Mouse (Mus musculus) adrenal gland, adult 10 weeks (tissue): ENCODE data around the gene Eif4h. TPM values are rescaled to one million over a fixed set of nuclear protein-coding genes. Genes with fewer than 3 reads are reported as not detected.

ENCODE experiments used
- polyA plus RNA-seq: library from polyadenylated mRNA; stranded (reverse); fragments of 350-450 nt; fragmentation: Illumina TruSeq; extraction: RNeasy Lipid Tissue Mini Kit (QIAGEN cat#74804); gene quantifications from one replicate; pipeline ENCODE4 v1.2.3, GENCODE M21; 2014; ENCODE audit warnings: low read depth, low replicate concordance

Gene Eif4h
- 97.0 TPM for polyA plus RNA-seq

GRCm38 (mm10) chr5:134639269-134639682 lies at the start of gene Eif4h:
Gene Eif4h, minus strand, starts transcription at chr5:134639490.

GRCm38 (mm10) chr5:134688086-134688717 lies 48.9 kb upstream of the Eif4h start, which contains the start of gene Limk1:
Gene Limk1, minus strand, starts transcription at chr5:134688598.

GRCm38 (mm10) chr5:134614802-134615201 lies 24.5 kb downstream of the Eif4h start, which contains the start of gene Lat2:
Gene Lat2, minus strand, starts transcription at chr5:134615025.

GRCm38 (mm10) chr5:134581146-134581545 lies 58.1 kb downstream of the Eif4h start, which contains the start of gene Rfc2:
Gene Rfc2, plus strand, starts transcription at chr5:134581366.

Other genes starting within 250 kb of the Eif4h start
- 14.0 TPM for gene Gtf2ird1, start 182.8 kb downstream of the Eif4h start, polyA plus RNA-seq
- gene Clip2, start 87.1 kb downstream of the Eif4h start, polyA plus RNA-seq = 1.1 TPM
- not detected for gene Syna, start 79.3 kb downstream of the Eif4h start, polyA plus RNA-seq
- 8.2 TPM for gene Rfc2, start 58.1 kb downstream of the Eif4h start, polyA plus RNA-seq
- 1.5 TPM for gene Lat2, start 24.5 kb downstream of the Eif4h start, polyA plus RNA-seq
- gene Limk1, start 49.1 kb upstream of the Eif4h start, polyA plus RNA-seq = 1.3 TPM
- 2.5 TPM for gene Eln, start 107.8 kb upstream of the Eif4h start, polyA plus RNA-seq